Mouse (Mus musculus) heart, postnatal 36 days (tissue): ENCODE measurements at regions not wholly inside any gene's neighbourhood (a gene's known extent, or its start where the extent isn't known, plus 50 kb on each side); places are given as distances from the start of the nearest gene placed in this dataset.
A peak's percentile ranks its signal among the peaks of the same experiment; 100 is the strongest.
"Not testable (repeated sequence)": the region's sequence is repeated elsewhere in the genome, so short reads cannot be mapped to it uniquely, and the experiment has no call there.

Source experiments
- DNase-seq, 2 experiments: peaks; one replicate each; pipeline ENCODE4 v3.0.0; 2021 to 2022
- intact Hi-C: fragments of 180-260 bp; cut with DNase I; formaldehyde crosslinking; loops from one replicate; pipeline ENCODE4 v1.15.1; 2025

DNA sequence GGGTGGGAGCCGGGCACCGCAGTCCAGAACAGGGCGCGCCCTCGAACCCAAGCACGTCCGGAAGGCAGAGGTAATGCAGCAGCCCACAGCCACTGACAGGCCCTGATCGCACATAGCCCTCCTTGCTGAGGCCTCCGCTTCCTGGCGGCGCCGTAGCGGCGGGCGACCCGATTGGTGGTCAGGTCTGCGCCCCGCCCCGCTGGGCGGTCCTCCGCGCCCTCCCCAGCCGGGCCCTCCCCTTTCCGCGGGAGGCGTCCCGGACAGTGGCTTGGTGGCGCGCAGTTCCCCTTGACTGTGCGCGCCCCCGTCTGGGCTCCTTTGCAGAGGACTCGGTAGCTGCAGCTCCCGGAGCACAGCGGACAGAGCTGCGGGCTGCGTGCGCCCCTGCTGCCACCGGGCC, 375.5 kb upstream of the Asap2 start:
- intact Hi-C loops = not testable (repeated sequence)
- peak; percentile 70 to 73 for DNase-seq
